In genomic region chr16:42876021-42877000, GRCm38 (mm10) we compare ENCODE assay signal across 8 mouse cellular contexts. TPM values are rescaled to one million over a fixed set of nuclear protein-coding genes. Genes with fewer than 3 reads are reported as not detected.
A peak's percentile ranks its signal among the peaks of the same experiment; 100 is the strongest.
DNase-seq lines count a peak whose midpoint lies in the region; ATAC-seq lines count a peak whose summit lies in the region.

No protein-coding gene starts in this region.

- no peaks in the 10 kb centered on the region for H3K27me3 ChIP-seq in hindbrain, embryonic 13.5 days

- DNase-seq in WW6 (ENCODE audit: low read depth, low spot score): peak; percentile 40
- peak; percentile 89 for DNase-seq in cerebellum, adult 9-11 months
- DNase-seq in frontal cortex, postnatal 10 days (ENCODE audit: low spot score in 2 of 2): peak; percentile 46 to 68
- peak; percentile 14 to 74 for DNase-seq in layer of hippocampus, postnatal 36 days
- peak; percentile 74 for DNase-seq in lung, postnatal 25 days (ENCODE audit: low spot score)
- peak; percentile 91 for DNase-seq in retina, postnatal 1 day
- peak; percentile 61 for DNase-seq in urinary bladder, postnatal 25 days (ENCODE audit: low spot score)

- peak; percentile 38 for ATAC-seq in hindbrain, embryonic 13.5 days (ENCODE audit: low FRiP score)

- H3K27ac ChIP-seq in hindbrain, embryonic 13.5 days: peak overlapping the region; percentile 97

- no peaks in the 10 kb centered on the region for H3K36me3 ChIP-seq in hindbrain, embryonic 13.5 days

- H3K9ac ChIP-seq in hindbrain, embryonic 13.5 days: peak overlapping the region; percentile 82

- H3K4me2 ChIP-seq in hindbrain, embryonic 13.5 days: peak overlapping the region; percentile 78

- peak overlapping the region; percentile 75 for H3K4me3 ChIP-seq in hindbrain, embryonic 13.5 days

- under 1% methylated on average over 31 of the region's 62 CpGs for WGBS in hindbrain, embryonic 13.5 days

- peaks cover 5% of the 10 kb centered on the region for H3K4me1 ChIP-seq in hindbrain, embryonic 13.5 days (replicated peaks)

- no peaks in the 10 kb centered on the region for H3K9me3 ChIP-seq in hindbrain, embryonic 13.5 days

RNA-seq across cellular contexts. Expression of gene Zbtb20, which starts 0.6 kb away (rescaled TPM):
- polyA plus RNA-seq in hindbrain, embryonic 13.5 days (2015; fragmentation: Nextera tagmentation; extraction: Ambion mirVana): 61.5 and 65.7 TPM in 2 replicates
- 100 to 1,000 TPM; 304 to 382 TPM for total RNA-seq in layer of hippocampus, postnatal 36 days (2021)

Comparison
In these comparisons a context has a peak if more than half of its experiments do, and no peak if none do; other contexts are left out.
1. Peak in every context shown above with its lines: DNase-seq, ATAC-seq, H3K4me3 ChIP-seq and H3K27ac ChIP-seq.
2. DNase-seq: peak in every context shown above with its lines; median percentile 91 in retina, postnatal 1 day; 89 in cerebellum, adult 9-11 months; 74 in lung, postnatal 25 days; 61 in urinary bladder, postnatal 25 days; 57 in frontal cortex, postnatal 10 days; 44 in layer of hippocampus, postnatal 36 days; 40 in WW6.